Mouse (Mus musculus): Measurements from ENCODE around the gene Nup54.

DNA sequence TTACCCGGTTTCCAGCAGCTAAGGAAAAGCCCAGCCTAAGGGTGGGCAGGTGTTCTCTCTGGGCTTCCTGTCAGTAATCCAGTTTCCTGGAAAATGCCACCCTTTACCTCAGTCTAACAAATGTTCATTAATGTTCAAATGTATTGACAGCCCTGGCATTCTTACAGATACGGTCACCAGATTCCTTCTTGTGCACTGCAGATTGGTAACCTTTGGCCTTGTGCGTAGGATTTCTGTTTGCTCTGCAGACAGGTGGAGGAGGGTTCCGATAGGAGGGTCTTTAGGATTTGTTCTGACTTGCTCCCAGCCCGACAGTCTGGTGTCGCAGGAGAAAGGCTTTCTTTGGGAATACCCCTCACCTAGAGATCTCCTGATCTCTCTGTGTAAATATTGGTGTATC lies 68.5 kb downstream of the Nup54 start:
- TF ChIP-seq POLR2A (IDR thresholded peaks at IDR 0.05; ENCODE audit: control insufficient read depth, extremely low read depth, insufficient read depth, low read length, poor library complexity) (no peak), CTCF (IDR thresholded peaks at IDR 0.05; ENCODE audit: borderline replicate concordance, control insufficient read depth, extremely low read depth, insufficient read depth, low read length, poor library complexity) (no peak)

All from thymus, adult 2 months (tissue).